Mouse (Mus musculus): ENCODE results near the gene Dgkg. TPM values are rescaled to one million over a fixed set of nuclear protein-coding genes. Genes with fewer than 3 reads are reported as not detected.
A peak's percentile ranks its signal among the peaks of the same experiment; 100 is the strongest.

Gene Dgkg
- polyA plus RNA-seq, 1 experiment, result 1.0 TPM

DNA sequence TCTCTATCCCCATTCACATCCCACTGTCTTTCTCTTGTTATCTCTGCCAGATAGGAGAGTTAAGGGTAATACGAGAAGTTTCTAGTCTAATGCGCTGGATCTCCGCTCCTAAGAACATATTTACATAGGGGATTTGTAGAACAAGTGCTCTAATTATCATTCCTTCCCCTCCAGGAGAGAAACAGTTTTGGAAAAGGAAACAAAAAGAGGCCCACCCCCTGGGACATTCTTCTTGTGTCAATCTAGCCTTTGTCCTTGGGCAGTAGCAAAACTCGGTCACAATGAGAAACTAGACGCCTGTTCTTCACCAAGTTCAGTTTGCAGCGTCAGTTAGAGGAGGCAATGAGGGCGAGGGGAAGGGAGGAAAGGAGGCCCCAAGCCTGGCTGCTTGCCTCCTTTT is 214.8 kb downstream of the Dgkg start:
- 78% methylated on average over 7 of the region's 7 CpGs for WGBS

DNA sequence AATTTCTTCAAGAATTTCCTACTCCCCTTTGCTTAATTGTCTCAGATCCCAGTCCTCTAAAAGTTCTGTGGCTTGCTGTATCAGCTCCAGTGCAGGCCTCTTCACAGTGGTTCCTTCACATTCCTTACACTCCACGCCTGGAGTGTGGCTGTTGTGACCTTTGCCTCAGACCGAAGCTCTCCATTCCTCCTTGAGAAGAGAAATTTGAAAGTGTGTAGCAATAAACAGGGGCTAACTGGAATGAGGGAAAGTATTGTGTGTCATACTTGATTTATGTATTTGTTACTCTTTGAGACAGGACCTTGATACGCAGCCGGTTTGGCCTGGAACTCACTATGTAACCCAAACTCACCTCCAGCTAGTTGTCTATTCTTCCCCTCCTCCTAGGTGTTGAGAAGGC is 215.7 kb downstream of the Dgkg start:
- WGBS, result 80% methylated on average over 4 of the region's 4 CpGs
- no peak for DNase-seq
- Histone ChIP-seq H3K4me3 (replicated peaks; ENCODE audit: extremely low read depth, low read depth, low read length) (no peak overlapping the region), H3K4me1 (ENCODE audit: control insufficient read depth, insufficient read depth, low read length) (no peaks in the 10 kb centered on the region)
- TF ChIP-seq POLR2A (IDR thresholded peaks at IDR 0.05; ENCODE audit: borderline replicate concordance, extremely low read depth, low read depth, low read length) (no peak), CTCF (IDR thresholded peaks at IDR 0.05; ENCODE audit: insufficient read depth, low read length) (no peak)

More for the DNA sequence above, 214.8 kb downstream of the Dgkg start:
- Histone ChIP-seq H3K4me1 (ENCODE audit: control insufficient read depth, insufficient read depth, low read length) (no peaks in the 10 kb centered on the region), H3K4me3 (replicated peaks; ENCODE audit: extremely low read depth, low read depth, low read length) (no peak overlapping the region)
- TF ChIP-seq POLR2A (IDR thresholded peaks at IDR 0.05; ENCODE audit: borderline replicate concordance, extremely low read depth, low read depth, low read length) (no peak), CTCF (IDR thresholded peaks at IDR 0.05; ENCODE audit: insufficient read depth, low read length) (no peak)
- no peak for DNase-seq

DNA sequence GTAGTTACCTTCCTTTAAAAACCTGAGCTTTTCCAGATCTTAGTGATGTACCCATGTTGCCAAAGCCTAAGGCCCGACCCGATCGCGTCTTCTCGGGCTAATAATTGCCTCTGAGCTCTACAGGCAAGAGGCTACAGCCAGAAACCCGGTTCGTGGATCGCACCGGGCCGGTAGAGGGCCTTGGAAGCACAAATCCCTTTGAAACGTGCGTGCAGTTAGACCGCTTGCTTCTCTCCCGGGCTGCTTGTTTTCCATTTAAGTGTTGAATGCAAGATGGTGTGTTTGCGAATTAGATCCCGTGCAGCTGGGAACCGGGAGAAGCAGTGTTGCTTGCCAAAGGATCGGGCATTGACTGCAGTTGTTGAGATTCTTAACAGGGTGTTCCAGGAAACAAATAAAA is 216.8 kb downstream of the Dgkg start:
- Histone ChIP-seq H3K4me3 (replicated peaks; ENCODE audit: extremely low read depth, low read depth, low read length) (peak overlapping the region; percentile 59), H3K4me1 (ENCODE audit: control insufficient read depth, insufficient read depth, low read length) (no peaks in the 10 kb centered on the region)
- TF ChIP-seq CTCF (IDR thresholded peaks at IDR 0.05; ENCODE audit: insufficient read depth, low read length), result 0 out of 2 replicates have a peak, but pooled peaks have one; percentile 9
- TF ChIP-seq POLR2A (IDR thresholded peaks at IDR 0.05; ENCODE audit: borderline replicate concordance, extremely low read depth, low read depth, low read length), result no peak
- DNase-seq, result peak; percentile 46
- WGBS, result under 1% methylated on average over 18 of the region's 18 CpGs

DNA sequence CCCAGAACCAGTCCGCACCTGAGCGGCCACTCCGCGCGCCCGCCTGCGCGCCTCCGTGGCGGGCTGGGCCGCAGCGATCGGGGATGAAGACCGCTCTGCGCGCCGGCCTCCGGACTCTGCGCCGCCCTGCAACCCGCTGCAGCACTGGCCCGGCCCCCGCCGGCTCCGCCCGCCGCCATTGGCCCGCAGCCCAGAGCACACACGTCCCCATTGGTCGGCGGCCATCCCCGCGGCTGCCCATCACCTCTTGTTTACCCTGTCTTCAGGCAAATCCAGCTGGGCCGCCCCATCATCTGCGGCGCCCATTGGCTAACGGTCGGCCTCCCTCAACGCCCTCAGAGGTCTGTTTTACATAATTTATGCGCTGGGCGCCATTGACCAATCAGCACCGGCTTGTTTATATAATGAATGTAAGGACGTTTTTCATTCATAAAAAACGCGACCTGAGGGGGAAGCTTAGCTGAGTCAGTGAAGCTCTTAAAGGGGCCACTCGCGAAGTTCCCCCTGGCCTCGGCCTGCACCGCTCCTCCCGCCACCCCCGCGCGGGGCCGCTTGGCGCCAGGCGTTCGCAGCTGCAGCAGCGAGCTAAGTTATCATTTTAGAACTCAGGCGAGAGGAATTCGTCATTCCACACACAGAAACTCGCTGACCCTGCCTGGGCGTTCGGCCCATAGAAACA is 217.4 kb downstream of the Dgkg start, which contains the start of gene Etv5:
Gene Etv5 (minus strand): TSS at position 221 of the 679 bp plus-strand sequence.
- H3K4me3 ChIP-seq (replicated peaks; ENCODE audit: extremely low read depth, low read depth, low read length), result peak within 1 kb of the TSS; percentile 69
- TF ChIP-seq POLR2A (IDR thresholded peaks at IDR 0.05; ENCODE audit: borderline replicate concordance, extremely low read depth, low read depth, low read length), result peak; percentile 80; the same call in 1 of the 2 replicates
- no peak for TF ChIP-seq CTCF (IDR thresholded peaks at IDR 0.05; ENCODE audit: insufficient read depth, low read length)
- H3K4me1 ChIP-seq (ENCODE audit: control insufficient read depth, insufficient read depth, low read length), result no peaks in the 10 kb centered on the region
- WGBS, result 1% methylated on average over 62 of the region's 63 CpGs
- peak; percentile 97 for DNase-seq

DNA sequence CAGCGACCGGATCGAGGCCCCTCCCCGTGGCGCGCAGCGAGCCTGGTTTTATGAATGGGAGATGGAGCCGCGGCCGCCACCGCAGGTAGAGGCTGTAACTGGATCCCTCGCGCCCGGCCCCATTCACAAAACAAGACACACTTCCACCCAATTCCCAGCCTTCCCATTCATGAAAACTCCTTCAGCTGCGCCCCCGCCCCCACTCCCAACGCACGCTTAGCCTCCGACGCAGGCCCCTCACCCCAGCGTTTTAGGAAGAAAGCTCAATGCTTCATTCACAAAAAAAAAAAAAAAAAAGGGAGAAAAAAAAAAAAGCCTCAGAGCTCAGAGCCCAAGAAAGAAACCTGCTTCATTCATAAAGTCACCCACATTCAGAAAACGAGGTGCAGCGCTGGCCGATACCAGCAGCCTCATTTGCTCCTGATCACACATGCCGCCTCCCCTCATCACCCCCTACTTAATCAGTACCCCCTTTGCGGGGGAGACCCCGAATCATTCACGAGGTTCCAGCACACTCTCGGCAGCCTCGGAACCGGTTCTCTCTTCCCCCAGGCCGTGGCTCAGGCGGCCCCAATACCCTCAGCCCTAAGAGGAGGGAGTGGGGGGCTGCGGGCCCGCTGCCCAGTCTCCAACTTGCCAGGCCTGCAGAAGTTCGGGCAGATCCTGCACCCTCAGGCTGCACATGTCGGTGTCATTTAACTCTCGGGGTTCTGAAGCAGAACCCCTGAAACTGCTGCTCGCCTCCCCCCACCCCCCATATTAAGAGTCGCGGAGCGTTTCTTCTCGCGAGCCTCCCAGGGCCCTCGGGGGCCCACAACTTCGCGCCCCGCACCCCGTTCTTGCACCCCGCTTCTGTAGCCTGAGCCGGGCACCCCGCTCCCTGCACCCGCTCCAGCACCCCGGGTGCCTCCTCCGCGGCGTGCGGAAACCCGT is 218.3 kb downstream of the Dgkg start:
- peak; percentile 56 for DNase-seq
- peak overlapping the region; percentile 69 for H3K4me3 ChIP-seq (replicated peaks; ENCODE audit: extremely low read depth, low read depth, low read length)
- WGBS, result 1% methylated on average over 59 of the region's 59 CpGs
- H3K4me1 ChIP-seq (ENCODE audit: control insufficient read depth, insufficient read depth, low read length), result no peaks in the 10 kb centered on the region
- TF ChIP-seq POLR2A (IDR thresholded peaks at IDR 0.05; ENCODE audit: borderline replicate concordance, extremely low read depth, low read depth, low read length) (0 out of 2 replicates have a peak, but pooled peaks have one; percentile 6), CTCF (IDR thresholded peaks at IDR 0.05; ENCODE audit: insufficient read depth, low read length) (no peak)

DNA sequence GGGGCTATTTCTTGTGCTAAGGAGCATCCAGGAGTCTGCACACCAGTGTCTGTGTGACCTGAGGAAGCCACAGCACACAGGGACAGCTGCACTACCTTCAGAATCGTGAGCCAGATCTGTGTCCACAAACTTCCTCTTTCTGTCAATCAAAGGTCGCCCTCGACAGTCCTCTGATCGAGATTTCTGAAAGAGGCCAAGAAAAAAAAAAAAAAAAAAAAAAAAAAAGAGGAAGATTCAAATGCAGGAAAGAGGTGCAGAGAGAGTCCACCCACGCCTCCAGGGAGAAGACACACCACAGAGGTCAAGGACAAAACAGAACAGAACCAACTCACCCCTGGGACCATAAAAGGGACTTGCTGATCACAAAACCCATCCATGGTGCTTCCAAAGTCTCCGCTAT is 220.9 kb downstream of the Dgkg start:
- no peak for DNase-seq
- TF ChIP-seq CTCF (IDR thresholded peaks at IDR 0.05; ENCODE audit: insufficient read depth, low read length) (no peak), POLR2A (IDR thresholded peaks at IDR 0.05; ENCODE audit: borderline replicate concordance, extremely low read depth, low read depth, low read length) (no peak)
- H3K4me3 ChIP-seq (replicated peaks; ENCODE audit: extremely low read depth, low read depth, low read length), result peak overlapping the region; percentile 41
- no peaks in the 10 kb centered on the region for H3K4me1 ChIP-seq (ENCODE audit: control insufficient read depth, insufficient read depth, low read length)
- 53% methylated on average over 6 of the region's 6 CpGs for WGBS

DNA sequence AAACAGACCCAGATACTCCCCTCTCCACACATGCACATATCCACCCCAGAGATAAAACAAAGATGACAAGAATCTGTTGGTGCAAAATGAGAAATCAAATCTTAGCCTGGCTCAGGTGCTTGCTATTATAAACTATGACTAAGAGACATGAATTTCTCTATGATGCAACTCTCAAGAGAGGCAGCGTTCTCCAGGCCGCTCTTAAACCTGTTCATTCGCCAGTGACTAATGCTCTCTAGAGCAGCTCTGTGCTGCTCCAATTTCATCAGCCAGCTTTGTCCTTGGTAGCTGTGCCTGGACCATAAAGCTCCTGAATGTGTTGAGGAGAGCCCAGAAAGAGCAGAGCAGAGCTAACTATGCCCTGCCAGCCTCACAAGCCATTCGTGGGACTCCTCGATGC is 222.5 kb downstream of the Dgkg start:
- WGBS, result 67% methylated on average over 5 of the region's 5 CpGs
- Histone ChIP-seq H3K4me1 (ENCODE audit: control insufficient read depth, insufficient read depth, low read length) (no peaks in the 10 kb centered on the region), H3K4me3 (replicated peaks; ENCODE audit: extremely low read depth, low read depth, low read length) (peak overlapping the region; percentile 2)
- TF ChIP-seq POLR2A (IDR thresholded peaks at IDR 0.05; ENCODE audit: borderline replicate concordance, extremely low read depth, low read depth, low read length) (peak; percentile 21; the same call in 1 of the 2 replicates), CTCF (IDR thresholded peaks at IDR 0.05; ENCODE audit: insufficient read depth, low read length) (no peak)
- no peak for DNase-seq

DNA sequence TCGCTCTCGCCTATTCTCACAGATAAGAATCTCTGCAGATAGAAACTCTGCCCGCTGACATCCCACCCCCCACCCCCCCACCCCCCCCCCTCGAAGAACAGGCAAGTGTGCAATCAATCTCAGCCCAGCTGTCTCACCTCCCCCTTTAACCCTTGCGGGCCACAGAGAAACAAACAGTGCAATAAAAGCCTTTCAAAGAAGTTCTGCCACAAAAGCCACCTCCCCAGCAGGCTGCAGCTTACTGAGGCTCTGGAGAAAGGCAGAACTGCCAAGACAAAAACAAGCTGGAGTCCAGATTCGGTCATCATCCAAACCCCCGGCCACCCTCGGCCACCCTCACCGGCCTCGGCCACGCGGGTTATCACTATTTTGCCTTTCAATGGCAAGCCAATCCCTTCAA is 223.1 kb downstream of the Dgkg start:
- Histone ChIP-seq H3K4me3 (replicated peaks; ENCODE audit: extremely low read depth, low read depth, low read length) (peak overlapping the region; percentile 24), H3K4me1 (ENCODE audit: control insufficient read depth, insufficient read depth, low read length) (no peaks in the 10 kb centered on the region)
- TF ChIP-seq CTCF (IDR thresholded peaks at IDR 0.05; ENCODE audit: insufficient read depth, low read length) (no peak), POLR2A (IDR thresholded peaks at IDR 0.05; ENCODE audit: borderline replicate concordance, extremely low read depth, low read depth, low read length) (no peak)
- 56% methylated on average over 12 of the region's 12 CpGs for WGBS
- no peak for DNase-seq

DNA sequence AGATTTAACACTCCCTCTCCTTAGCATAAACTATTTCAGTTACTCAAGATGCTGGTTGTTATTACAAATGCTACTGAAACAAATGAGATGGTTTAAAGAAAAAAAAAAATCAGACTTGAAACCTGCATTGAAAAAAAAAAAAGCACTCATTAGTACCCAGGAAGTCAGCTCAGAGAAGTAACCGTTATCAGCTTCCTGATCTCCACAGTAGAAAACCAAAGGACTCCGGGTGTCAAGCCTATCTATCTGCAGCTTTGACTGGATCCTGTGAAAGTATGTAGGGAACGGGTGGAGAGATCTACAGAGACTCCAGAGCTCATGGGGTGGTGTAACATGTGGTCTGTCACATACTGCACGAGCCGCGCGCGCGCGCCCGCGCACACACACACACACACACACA is 225.2 kb downstream of the Dgkg start:
- no peak for TF ChIP-seq POLR2A (IDR thresholded peaks at IDR 0.05; ENCODE audit: borderline replicate concordance, extremely low read depth, low read depth, low read length)
- no peak for TF ChIP-seq CTCF (IDR thresholded peaks at IDR 0.05; ENCODE audit: insufficient read depth, low read length)
- no peak for DNase-seq
- no peaks in the 10 kb centered on the region for H3K4me1 ChIP-seq (ENCODE audit: control insufficient read depth, insufficient read depth, low read length)
- 71% methylated on average over 12 of the region's 12 CpGs for WGBS
- H3K4me3 ChIP-seq (replicated peaks; ENCODE audit: extremely low read depth, low read depth, low read length), result no peak overlapping the region

Measured in lung, adult 2 months (tissue).